Mouse (Mus musculus) embryo, embryonic 11 days (tissue): ENCODE measurements around the gene Pde7b.

Experiments used
- DNase-seq: peaks from one replicate; pipeline ENCODE4 v3.0.0-alpha.2; 2015

Pde7b gene

DNA sequence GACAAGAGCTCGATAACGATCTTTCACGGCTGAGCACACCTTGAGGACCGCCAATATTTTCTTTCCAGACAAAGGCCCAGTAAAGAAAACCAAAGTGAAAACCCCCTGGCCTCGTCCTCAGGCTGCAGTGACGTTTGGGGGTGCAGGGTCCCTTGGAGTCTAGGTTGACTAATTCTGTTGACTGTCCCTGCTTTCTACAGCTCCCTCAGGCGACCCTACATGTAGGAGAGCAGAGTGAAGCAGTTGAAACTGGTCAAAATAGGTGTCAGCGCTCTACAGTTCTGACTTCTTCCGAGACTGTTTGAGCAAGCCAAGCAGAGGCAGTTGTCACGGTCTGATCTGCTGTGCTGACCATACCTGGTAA is 306.0 kb downstream of the Pde7b start:
- no peak for DNase-seq

DNA sequence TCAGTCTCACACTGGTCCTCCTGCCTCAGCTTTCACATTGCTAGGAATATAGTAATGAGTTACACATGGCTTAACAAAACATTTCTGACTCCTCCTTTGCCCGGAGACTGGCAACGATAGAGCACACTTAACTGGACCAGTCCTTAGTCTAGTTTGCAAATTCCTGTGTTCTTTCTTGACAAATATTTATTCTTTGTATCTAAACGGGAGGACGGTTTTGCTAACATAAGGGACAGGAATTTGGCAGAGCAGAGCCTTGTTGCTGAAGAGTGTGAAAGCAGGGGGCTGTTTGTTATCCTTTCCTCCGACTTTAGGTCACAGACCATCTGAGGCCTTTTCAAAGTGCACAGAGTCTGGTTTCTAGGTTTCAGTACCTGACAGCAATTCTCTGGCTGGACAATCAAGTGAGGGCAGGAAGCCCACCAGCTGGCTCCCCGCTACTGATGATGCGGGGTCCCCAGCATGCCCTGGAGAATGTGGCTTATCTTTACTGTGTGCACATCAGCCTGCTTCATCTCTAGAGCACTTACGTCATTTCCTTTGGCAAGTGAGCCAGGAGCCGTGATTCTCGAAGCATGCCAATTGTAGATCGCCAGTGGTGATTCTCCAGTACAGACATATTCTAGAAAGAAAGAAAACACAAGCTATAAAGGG is 306.5 kb downstream of the Pde7b start:
- DNase-seq = no peak

DNA sequence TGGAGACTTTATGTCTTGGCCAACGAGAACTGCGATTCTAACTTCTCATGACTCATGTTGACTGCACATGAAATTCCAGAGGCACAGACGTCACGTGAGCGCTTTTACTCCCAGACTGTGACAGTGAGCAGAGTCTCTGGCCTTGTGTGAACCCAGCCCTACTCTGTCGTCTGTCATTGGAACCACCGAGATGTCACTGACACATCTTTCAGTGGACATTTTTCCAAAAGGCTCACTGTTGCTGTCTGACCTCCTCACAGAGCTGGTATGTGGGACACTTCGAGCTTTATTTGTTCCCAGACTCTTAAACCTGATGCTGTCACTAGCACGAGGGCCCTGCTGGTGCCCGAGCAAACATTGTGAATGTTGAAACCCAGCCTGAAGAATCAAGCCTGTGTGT is 315.7 kb downstream of the Pde7b start:
- no peak for DNase-seq

DNA sequence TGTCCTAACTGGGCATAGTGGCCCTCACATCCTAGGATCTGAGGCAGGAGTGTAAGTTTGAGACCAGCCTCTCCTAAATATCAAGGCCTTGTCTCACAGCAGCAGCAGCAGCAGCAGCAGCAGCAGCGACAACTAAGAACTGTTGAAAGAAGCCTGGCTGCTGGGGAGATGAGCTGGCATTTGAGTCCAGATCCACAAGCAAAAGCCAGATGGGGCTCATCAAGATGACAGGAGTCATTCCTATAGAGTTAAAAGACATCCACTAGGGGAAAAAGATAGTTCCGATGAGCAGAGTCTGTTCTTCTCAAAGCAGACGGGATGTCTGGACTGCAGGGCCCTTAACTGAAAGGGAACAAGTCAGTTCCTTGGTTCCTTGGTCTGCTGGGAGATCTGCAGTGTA is 316.5 kb downstream of the Pde7b start:
- DNase-seq = no peak

DNA sequence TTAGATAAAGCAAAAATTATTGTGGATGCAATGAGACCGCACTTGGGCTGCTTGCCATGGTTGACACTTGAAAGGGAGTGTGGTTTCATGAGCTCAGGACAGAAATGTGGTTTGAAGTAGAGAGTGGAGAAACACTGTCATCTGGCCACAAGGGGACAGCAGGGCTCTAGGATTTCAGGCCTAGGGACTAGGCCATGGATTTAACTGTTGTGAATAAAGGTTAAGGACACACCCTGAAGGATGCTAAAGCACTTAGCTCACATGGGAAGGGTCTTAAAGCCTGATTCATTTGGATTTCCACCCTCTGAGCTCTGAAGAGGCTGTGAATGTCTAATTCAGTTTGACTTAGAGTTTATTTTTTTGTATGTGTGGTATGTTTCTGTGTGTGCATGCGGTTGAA is 319.4 kb downstream of the Pde7b start:
- peak; percentile 68 for DNase-seq

DNA sequence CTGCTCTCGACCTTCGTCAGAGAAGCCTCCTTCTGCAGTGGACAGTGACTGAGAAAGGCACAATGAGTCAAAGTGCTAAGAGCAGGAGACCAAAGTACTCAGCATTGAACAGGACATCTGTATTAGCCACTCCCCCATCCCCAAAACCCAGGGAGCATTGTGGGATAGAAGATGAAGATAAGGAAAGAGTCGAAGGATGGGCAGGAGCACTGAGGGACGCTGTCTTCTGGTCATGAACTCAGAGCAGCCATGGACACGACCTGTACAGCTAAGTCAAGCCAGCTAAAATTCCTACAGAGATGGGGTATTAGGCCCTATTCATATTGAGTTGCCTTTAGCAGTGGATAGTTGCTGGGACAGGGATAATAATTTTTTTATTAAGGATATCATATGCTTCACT is 321.9 kb downstream of the Pde7b start:
- DNase-seq = no peak

DNA sequence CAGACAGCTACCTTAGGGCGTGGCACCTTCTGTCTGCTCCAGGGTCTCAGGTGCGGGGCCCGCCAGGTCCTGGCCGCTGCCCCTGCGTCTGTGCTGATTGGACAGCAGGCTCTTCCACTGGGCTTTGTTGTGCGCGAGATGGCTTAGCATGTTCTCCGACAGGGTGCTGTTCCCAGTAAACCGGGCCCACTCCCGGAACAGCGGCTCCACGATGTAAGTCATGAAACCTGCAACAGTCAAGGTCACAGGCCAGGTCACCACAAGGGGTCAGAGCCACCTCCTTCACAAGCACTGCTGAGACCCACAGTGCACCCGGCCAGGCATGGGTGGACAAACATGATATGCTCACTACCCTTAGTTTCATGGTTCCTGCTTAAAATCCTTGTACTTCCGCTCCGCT is 324.5 kb downstream of the Pde7b start:
- DNase-seq = no peak

DNA sequence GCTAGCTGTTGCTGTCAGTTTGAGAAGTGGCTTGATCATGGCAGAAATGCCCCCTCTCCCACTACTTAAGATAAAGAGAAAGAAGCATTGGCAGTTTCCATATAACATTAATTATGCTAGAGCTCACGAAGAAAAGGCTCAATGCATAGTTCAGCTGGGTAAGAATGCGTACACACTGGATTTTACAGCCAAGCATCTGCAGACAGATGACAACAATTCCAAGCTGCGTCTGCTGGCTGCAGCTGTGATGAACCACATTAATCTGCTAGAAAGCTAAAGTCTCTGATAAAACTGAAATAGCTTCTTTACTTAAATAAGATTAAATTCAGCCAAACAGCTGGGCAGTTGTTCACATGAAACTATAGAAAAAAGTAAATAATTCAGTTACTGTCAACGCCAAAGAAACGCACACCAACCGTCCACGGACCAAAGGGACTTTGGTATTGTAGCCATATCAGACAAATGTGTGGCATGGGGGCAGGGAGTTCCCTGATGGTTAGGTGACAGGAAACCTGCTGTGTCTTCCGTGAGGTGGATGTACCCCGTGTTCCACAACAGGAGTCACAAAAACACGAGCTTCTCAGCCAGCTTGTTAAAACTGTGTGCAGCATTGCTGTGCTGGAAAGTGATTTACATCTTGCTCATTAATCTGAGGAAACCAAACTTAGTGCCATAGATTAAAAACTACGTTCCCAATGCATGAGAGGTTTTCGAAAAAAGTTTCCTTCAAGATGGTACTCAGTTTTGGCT is 326.1 kb downstream of the Pde7b start:
- no peak for DNase-seq

DNA sequence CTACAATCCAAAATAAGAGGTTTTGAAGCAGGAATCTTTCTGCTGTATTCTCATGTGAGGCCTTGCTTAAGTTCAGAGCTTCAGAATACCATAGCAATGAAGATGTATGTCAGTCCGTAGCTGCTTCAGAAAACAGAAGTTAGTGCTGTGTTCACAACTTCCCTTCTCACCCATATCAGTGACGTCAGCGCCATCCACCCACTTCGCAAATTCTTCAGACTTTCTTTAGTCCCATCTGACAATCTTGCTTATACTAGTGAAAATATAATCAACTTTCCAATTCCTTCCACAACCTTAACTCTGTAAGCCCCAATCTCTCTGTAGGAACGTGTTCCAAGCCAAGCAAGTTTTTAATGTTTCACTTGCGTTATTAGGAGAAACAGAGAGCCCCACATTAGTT is 326.7 kb downstream of the Pde7b start:
- DNase-seq = no peak

DNA sequence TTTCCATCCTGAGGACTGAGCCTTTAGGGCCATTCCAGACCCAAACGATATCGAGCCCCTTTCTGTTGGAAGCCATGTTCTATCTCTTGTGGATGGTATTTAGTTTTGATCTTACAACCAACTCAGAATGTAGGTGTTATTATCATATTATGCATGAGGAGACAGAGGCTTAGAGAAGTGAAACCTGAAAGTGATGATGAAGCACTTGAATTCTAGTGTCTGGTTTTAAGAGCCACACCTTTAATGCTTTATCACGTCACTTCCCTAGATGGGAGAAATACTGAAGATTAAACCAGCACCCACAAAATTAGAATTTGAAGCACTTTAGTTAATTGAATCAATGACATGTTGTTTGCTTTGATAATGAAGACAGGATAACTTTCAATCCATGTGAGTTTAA is 329.1 kb downstream of the Pde7b start:
- DNase-seq = no peak

DNA sequence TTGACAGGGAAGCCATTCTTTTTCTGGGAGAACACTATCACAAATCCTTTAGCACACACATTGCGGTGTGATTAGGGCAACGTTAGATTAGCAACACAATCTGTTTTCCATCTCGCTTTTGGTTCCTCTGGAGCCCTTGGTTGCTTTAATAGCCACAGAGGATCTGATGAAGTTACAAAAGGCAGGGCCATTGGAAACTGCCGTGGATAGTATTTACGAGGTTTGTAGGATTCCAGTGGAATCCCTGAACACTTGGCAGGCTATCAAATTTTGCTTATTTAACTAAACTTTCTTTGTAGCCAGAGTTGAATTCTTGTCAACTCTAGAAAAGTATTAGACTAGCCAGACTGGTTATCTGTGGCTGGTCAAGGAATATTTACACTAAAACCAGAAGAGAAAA is 330.1 kb downstream of the Pde7b start:
- no peak for DNase-seq

DNA sequence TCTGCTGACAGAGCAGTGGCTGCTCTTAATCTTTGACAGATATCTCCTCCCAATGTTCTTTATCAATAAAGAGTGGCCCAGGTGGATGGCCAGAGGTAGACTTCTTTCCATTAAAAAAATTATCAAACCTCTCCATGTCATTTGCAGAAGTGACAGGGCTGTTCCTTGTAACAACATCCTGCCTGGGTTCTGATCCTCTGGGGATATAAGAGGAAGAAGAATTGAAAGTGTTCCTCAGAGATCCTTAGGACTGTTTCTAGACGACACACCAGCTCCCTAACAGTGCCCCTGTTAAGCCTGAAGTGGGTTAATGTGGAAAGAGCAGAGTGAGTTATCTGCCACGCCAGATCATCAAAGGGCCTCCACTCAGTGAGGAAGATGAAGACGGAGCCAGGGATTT is 334.3 kb downstream of the Pde7b start:
- no peak for DNase-seq

DNA sequence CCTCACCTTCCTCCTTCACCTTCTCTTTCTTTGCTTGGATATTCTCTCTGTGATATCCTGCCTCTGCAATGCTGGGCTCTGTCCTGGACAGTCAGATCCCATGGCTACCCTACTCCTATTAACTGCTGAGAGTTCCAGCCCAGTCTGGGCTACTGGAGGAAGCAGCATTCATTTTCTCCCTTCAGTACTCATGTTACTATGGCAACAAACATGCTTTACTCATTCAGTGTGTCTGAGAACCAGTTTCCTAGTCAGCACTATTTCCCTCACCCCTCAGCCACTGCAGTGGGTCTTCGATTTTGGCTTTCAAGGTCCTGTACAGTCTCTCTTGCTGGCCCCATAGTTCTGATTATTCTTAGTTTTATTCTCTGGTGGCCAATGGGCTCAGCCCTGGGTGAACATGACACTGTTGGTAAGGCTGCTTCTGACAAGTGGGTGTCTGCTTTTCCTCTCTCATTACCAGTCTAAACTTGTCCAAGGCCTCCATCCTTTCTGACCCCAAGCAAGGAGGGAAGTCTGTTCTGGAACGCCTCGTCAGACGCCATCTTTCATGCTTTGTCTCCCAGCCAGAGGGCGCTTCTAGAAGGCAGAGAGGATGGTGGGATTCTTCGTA is 342.0 kb downstream of the Pde7b start:
- peak; percentile 31 for DNase-seq

DNA sequence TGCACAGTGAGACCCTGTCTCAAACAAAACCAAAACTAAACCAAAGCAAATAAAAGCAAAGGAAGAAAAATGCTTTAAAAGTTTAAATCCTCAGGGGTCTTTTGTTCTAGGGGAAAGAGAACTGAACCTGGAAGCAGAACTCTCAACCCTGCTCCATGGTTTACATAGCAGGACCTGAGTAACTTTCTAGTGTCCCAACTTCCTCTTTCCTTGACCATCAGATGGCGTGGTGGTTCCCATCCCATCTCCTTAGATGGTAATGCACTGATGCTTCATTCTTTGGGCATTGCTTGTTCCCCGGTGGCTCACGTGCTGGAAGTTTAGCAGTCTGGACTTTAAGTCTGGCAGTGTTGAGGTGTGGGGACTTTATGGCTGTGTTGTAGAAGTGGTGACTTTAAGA is 343.5 kb downstream of the Pde7b start:
- DNase-seq = no peak

DNA sequence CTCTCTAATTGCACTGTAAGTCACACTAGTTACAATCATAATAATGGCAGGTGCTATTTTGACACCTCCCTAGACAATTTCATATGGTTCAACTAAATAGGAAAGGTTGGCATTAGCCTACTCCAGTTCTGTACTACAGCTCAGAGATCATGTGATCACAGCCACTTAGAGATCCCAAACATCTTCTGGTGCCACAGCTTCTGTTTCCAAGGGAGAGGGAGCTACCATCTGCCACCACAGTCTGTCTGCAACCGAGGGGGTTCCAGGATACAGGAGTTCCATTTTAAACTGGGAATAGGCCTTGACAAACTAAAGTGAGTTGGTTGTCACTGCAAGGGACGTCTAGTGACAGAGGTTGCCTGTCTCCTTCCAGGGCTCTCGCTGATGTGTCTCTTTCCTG is 344.1 kb downstream of the Pde7b start:
- DNase-seq = no peak

DNA sequence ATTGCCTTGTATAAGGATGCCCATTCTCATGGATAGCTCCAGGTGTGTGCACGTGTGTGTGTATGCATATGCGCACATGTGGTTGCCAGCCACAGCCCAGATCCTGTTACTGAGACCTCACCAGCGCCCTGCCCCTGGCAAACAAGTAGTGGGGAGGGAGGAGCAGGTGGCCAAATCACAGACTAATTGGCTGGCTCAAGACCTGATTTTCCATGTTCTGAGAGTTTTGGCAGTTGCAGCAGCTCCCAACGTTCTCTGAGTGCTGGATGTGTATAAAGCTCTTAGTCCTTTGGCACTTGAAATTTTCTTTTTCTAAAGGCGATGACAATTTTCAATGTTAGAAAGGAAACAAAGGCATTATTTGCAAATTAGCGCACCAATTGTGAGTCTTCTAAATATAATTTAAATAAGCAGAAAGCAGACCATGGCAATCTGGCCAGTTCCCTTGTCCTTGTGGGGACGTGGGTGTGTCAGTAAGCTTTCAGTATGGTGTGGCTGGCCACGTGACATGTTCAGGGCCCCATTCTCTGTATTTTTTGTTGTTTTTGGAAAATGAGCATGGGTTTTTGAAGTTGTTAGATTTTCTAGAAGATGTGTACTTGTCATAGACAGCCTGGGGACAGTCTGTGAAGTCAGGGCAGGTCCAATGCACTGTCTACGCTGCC is 345.7 kb downstream of the Pde7b start:
- DNase-seq = no peak

DNA sequence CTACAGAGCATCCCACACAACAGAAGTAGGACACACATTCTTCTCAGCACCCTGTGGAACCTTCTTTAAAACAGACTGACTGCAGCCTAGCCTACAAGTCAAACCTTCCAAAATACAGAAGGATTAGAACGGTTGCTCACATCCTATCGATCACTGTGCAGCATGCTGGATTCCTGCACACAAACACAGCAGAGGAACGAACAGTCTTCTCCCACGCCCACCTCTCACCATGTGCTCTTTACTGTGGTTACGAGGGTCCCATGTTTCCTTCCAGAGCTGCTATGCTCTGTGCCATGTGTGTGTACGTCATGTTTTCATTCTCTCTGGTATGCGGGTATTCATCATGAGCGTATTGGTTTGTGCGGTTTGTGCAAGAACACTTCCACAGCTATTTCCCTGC is 347.3 kb downstream of the Pde7b start:
- no peak for DNase-seq

DNA sequence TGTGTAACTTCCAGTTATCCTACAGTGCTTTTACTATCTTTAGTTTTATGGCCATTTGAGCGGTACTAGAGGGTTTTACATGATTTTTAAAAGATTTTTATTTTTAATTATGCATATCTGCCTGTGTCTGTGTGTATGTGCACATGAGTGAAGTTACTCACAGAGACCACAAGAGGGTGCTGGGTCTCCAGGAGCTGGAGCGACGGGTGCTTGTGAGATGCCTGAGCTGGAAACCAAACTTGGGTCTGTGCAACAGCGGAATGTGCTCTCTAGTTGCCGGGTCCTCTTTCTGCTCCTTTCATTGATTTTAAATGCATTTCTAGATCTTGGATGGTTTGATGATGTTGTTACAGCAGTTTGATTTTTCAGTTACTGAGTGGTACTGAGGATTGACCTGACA is 352.8 kb downstream of the Pde7b start:
- DNase-seq = no peak

DNA sequence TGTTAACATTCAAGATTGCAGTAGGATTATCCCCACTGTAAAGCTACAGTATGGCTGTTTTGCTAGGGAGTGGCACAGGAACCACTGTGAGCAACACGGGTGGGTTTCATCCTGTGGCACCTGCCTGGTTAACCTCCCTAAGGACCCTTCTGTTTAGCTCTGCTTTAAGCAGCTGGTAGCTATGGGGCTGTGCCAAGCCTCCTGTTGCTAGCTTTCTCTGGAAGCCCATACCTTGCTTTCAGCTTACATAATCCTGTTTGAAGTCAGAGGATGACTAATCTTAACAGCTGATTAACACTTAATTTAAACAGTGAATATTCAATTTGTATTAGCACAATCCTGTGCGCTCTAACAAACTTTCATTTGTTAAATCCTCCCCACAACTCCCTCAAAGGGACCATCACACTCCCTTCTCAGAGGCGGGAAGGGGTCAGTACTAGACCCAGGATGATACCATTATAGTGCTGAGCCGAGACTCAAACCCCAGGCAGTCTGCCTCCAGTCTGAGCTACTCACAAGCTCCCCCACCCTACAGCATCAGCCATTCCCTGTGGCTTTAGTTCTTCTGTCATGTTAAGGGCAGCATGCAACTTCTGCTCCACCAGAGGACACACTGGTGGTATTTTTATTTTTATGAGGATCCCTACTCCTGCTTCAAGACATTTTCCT is 362.3 kb downstream of the Pde7b start:
- DNase-seq = no peak

DNA sequence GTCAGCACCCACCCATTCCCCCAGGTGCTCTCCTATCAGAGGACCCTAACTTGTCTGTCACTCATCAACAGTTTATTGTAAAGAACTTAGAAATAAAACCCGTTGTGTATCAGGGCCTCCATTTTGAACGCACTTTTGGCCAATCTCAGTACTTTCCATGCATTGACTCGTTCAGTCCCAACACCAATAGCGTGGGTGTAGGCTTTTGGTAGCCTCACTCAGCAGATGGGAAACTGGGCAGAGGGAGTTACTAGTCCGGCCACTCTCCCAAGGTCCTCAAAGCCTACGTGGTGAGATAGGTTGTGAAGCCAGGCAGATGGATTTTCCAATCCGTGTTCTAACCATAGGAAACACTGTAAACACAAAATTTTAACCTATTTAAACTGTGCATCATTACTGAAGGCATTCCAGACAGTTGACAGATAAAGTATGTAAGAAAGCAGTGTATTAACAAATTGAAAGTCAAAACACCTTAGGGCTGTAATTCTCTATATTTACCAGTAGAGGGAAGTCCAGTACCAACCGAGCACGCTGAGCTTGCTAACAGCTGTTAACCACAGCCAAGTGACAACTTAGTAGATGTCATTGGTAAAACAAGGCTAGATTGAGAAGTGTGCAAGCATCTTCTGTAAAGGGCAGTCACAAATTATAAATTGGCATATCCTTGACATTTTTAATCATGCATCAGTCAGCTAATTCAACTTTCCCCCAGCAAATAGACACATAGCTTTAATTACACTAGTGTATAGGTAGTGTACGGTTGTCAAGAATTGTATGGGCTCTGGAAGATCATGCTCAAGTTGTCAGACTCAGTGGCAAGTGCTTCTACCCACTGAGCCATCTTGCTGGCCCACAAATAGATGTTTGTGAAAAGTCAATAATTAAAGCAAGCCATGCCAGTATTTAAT is 363.1 kb downstream of the Pde7b start:
- peak; percentile 64 for DNase-seq

DNA sequence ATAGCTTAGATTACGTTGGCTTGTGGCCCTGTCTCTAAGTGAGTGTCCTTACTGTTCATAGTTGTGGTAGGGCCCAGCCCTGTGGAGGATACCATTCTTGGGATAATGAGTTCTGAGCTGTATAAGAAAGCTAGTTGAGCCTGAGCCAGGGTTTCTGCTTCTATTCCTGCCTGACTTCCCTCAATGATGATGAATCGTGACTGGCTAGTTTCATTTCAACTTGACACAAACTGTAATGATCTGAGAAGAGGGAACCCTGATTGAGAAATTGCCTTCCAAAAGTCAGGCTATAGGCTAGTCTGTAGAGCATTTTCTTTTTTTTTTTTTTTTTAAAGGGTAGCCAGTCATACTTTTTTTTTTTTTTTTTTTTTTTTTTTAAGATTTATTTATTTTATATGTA is 376.0 kb downstream of the Pde7b start:
- no peak for DNase-seq
